Mouse (Mus musculus): ENCODE measurements around the gene Psph.
"Not testable (repeated sequence)": the region's sequence is repeated elsewhere in the genome, so short reads cannot be mapped to it uniquely, and the experiment has no call there.

Psph gene

DNA sequence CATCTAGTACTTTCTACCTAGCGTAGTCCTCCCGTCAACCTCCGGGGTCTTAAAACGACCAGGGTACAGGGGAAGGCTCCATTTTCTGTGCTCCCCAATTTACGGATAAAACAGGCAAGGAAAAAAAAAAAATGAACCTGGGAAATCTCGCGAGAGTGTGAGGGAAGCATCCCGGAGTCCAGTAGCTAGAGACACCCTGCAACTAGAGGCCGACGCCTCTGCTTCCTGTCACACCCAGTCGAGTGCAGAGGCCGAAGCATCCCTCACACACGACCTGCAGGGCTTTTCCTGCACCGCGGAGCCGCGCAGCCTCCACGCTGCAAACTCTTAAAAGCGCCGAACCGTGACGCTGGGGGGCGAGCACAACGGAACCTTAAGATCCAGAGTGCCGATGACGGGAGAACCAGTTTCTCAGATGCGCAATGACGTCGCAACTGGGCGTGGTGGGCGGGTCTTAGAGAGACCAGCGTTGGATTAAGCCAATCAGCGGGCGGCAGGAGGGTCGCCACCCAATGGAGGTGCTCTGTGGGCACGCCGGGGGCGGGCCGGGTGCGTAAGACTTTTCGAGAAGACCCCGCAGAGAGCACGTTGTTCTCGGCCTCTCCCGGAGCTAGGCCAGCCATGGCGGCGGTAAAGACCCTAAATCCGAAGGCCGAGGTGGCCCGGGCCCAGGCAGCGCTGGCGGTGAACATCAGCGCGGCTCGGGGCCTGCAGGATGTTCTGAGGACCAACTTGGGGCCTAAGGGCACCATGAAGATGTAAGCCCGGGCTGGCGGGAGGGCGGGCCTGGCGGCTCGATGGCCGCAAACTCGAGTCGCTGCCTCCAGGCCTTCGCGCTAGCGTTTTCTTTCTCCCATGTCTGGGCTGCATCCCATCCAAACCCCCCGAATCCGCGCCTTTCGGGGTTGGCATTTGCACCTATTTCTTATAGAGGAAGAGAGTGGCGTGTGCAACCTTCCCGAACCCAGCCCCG, at the start of gene Psph:
TSS of gene Psph (minus strand) at position 632 of the 973 bp plus-strand sequence.
- peak; percentile 95 for DNase-seq (ENCODE audit: low read depth, low spot score)

DNA sequence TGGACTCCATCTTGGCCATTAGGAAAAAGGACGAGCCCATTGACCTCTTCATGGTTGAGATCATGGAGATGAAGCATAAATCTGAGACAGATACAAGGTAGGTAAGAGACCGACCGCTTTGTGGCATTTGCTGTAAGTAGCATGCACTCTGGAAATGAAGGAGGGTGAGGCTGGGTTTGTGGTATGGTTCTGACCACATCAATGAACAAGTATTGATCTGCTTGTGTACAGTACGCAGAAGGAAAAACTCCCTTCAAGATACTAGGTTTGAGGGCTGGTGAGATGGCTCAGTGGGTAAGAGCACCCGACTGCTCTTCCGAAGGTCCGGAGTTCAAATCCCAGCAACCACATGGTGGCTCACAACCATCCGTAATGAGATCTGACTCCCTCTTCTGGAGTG, 3.3 kb upstream of the Psph start:
- not testable (repeated sequence) for DNase-seq (ENCODE audit: low read depth, low spot score)

DNA sequence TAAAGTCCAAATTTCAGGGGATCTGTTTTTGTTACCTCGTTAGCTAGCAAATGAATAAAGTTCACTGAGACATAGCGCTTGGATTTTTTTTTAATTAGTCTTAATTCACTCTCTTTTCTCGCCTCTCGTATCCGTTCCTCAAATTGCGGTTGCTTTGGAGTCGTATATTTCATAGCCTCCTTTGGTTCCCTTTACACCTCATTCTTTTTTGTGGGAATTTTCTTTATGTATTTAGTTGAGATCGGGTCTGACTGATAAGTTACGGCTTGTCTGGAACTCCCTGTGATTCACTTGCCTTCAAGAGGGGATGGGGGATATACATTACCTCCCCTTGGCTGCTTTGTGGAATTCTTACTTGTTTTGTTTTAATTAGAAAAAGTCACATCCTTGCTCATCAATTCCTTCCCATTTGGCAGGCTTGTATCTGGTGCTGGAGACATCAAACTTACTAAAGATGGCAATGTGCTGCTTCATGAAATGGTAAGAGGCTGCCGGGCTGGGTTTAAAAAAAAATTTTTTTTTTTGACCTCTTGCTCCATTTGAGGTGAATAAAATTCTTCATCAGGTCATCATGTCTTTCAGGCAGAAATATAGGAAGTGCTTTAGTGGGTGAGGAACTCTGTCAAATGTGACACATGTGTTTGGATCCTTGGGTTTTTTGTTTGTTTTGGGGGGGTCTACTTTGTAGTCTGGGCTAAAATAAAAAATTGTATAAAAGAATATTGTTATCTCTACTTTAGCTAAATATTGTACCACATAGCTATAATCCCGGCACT, 757 bp upstream of the Psph start:
- DNase-seq (ENCODE audit: low read depth, low spot score), result no peak

DNA sequence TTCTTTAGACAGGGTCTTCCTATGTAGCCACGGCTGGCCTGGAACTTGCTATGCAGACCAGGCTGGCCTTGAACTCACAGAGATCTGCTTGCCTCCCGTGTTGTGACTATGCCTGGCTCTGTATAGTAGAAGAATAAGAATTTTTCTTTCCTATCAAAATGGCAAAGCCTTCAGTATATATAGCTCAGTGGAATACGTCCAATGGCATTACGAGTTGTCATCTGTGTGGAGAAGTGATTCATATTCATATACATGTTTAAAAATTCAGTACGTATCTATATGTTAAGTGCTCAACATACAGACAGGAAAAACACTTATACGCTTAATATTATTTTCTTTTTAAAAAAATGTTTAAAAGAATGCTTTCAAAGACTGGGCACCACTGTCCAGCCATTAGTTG, 1.1 kb downstream of the Psph start:
- no peak for DNase-seq (ENCODE audit: low read depth, low spot score)

DNA sequence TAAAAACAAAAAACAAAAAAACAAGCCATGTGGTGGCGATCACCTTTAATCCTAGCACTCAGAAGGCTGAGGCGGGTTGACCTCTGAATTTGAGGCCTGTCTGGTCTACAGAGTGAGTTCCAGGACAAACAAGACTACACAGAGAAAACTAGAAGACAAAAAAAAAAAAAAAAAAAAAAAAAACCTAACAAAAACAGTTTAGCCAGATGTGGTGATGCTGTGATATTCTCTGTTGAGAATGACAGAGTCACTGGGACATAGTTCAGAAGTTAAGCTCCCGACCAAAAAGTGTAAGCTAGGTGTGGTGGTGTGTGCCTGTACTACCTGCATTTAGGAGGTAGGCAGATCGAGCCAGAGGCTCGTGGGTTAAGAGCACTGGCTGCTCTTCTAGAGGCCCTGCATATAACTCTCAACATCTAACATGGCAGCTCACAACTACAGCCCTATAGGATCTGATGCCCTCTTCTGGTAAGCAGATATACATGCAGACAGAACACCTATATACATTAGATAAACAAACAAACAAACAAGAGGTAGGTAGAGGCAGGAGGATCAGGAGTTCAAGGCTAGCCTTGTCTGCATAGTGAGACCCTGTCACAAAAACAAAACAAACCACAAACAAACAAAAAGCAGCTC, 1.9 kb downstream of the Psph start:
- DNase-seq (ENCODE audit: low read depth, low spot score), result no peak

DNA sequence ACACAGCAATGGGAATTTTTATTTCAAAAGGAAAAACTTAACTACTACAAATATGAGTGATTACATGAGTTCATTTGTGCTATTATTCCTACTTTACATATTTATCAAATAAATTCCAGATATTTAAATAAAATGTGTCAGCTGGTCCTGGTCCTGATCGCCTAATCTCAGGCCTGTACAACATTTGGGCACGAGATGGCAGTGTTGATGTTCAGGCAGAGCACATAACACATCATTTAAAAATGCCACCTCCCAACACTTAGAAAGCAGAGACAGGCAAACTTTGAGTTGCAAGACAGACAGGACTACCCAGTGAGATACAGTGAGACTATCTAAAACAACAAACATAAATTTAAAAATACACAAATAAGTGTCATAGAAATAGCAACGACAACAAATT, 5.0 kb downstream of the Psph start:
- DNase-seq (ENCODE audit: low read depth, low spot score), result no peak

DNA sequence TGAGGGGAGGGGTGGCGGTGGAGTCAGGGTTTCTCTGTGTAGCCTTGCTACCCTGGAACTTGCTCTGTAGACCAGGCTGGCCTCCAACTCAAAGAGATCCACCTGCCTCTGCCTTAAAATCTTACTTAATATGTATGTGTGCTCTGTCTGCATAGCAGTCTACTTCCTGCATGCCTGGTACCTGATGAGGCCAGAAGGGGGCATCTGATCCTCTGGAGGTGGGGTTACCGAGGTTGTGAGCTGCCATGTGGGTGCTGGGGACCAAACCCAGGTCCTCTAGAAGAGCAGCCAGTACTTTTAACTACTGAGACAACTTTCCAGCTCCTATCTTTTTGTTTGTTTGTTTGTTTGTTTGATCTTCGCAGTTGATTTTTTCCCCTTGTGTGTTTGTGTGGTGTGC, 7.1 kb downstream of the Psph start:
- DNase-seq (ENCODE audit: low read depth, low spot score), result no peak

DNA sequence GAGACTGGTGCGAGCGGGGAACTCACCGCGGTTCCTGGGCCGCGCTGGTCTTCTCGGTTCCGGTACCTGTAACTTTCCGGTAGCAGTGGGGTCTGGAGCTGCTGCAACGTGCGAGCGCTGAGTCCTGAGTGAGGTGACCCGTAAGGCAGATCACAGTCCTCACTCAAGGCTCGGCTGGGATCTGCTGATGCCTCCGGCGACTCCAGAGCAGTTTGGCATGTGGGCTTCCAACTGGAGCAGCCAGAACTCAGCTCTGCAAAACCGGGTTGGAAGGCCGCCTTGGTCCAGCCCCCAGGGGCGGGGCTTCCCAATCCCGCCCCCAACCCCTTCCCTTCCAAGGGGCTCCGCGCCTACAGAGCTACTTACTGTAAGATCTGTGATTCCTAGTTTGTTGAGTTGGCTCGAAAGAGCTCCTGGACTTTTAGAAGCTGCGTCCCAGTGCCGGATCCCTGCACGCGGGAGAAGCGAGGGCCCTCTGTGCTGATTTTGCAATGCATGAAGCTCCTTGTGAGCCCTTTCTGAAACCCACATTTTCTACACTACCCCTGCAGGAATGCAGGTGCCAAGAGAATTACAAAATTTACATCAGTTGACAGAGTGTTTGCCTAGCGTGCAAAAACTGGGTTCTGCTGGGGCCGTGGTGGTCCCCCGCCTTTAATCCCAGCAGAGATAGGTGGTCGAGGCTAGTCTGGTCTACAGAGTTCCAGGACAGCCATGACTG, 8.1 kb downstream of the Psph start:
- DNase-seq (ENCODE audit: low read depth, low spot score), result peak; percentile 26

DNA sequence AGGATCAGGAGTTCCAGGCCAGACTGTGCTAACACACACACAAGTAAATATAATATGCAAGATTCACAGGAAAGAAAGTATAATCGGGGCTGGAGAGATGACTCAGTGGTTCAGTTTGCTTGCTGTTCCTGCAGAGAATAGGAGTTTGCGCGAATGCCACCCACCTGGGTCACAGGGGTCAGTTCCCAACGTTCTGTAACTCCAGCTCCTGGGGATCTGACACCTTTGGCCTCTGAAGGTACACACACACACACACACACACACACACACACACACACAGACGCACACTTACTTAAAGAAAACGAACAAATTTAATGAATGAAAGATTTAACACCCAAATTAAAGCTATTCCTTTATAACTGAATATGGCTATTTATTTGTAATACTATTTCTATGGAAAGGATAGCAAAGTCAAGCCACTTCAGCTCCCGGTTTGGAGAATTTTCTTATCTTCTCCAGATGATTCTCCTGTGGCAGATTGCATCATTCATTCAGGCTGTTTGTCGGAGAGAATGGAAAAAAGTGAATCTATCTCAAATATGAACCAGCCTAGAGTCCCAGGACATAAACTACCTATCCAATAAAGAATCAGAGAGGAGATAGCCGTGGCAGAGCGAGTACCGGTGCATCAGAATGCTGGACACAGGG, 8.8 kb downstream of the Psph start:
- no peak for DNase-seq (ENCODE audit: low read depth, low spot score)

DNA sequence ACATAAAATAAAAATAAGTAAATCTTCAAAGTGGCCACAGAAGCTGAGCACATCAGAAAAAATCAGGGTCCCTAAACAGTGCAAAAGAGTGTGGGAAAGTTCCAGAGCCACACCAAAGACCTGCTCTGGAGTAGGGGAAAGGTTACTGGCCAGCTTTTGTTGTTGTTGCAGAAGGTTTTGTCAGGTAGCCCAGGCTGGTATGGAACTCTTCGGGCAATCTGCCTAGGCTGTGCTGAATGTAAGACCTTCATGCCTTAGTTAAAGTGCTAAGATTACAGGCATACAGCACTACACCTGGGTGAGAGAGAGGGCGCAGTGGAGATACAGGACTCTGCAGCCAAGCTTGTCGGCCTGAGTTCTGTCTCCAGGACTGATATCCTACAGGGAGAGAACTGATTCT, 12.6 kb downstream of the Psph start:
- no peak for DNase-seq (ENCODE audit: low read depth, low spot score)

DNA sequence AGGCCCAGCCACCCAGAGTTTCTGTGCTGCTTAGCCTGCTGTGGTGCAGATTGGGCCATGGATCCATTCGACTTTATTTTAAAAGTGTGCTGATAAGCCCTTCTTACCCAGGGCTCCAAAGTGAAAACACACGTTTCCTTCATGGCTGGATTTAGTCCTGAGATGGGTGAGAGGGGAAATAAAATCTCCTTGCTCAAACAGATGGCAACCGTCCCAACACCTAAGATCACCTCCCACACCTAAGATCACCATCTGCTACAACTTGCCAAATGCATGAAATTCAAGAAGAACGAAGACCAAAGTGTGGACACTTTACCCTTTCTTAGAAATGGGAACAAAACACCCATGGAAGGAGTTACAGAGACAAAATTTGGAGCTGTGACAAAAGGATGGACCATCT, 13.9 kb downstream of the Psph start:
- DNase-seq (ENCODE audit: low read depth, low spot score), result not testable (repeated sequence)

DNA sequence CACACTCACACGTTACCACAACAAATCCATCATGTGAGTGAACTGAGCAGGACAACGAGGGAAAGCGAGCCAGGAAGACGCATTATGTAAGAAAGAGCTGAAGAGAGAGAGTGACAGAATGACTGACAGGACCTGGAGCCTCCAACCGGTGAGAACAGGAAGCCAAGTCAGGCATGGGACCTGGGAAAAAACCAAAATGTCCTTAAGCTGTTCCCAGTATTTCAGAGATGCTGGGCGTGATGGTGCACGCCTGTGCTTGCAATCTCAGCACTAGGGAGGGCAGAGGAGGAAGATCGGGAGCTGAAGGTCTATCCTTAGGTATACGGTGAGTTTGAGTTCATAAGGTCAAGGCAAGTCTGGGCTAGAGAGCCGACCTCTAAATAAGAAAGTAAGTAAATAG, 14.8 kb downstream of the Psph start:
- no peak for DNase-seq (ENCODE audit: low read depth, low spot score)

DNA sequence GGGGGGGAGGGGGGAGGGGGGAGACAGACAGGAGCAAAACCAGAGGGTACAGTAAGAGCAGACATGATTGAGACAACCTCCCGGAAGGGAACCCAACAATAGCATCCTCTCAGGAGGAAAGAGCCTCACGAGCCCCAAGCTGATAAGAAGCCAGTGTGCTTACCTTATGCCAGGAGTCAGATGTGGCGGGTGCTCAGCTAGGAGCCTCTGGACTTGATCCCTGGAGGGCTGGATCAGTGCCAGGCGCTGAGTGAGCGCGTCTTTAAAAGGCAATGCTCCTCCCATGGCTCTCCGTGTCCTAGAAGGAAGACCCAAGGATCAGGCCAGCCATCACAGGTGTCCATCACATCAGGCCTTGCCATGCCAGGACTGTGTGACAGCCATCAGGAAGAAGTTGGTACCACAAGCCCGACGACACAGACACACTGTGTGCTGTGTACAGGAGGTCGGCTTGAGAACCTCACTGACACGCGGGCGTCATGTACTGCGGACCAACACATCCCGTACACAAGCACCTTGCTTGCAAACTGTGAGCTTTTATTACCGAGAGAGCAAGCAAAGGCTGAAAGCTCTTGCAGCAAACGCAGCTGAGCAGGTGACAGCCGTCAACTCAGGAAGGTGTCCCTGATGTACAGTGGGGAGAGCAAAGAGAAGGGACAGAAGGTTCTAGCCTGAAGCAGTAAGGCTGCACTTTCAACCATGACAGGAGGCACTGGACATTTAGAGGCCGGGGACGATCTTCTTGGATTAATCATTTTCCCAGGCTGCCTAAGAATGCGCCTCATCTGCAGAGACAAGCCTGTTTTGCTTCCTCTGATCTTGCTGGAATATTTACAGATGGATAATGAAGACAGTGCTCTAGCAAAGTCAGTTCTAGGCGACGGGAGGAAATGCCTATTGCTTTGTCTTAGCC, 16.6 kb downstream of the Psph start:
- DNase-seq (ENCODE audit: low read depth, low spot score), result no peak

DNA sequence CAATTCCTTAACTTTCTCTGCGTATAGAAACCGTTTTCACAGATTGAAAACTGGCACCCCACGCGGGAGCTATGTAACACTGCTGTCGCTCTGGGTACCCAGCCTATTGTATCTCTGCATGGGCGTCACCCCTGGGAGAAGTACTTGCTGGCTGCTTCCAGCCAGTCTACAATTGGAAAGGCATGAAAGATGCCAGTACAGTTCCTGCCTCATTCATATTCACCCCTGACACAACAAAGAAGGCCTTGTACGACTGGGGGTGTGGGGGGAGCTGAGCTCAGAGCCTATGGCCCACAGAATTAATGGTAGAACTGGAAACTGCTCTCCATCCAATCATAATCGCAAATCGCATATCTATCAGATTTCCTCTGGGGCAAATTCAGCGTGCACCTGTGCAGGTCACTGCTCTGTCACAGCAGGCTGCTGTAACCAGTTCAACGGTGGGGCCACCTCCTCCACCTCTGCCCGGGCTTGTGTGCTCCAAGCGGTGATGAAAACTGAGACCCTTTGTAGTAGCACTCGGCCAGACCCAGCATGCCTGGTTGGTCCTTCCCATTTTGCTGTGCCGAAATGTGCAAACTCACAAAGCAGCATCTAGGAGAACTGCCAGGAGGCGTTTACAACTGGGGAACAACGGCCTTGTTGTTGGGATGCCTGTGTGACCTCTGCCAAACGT, 25.2 kb downstream of the Psph start:
- no peak for DNase-seq (ENCODE audit: low read depth, low spot score)

DNA sequence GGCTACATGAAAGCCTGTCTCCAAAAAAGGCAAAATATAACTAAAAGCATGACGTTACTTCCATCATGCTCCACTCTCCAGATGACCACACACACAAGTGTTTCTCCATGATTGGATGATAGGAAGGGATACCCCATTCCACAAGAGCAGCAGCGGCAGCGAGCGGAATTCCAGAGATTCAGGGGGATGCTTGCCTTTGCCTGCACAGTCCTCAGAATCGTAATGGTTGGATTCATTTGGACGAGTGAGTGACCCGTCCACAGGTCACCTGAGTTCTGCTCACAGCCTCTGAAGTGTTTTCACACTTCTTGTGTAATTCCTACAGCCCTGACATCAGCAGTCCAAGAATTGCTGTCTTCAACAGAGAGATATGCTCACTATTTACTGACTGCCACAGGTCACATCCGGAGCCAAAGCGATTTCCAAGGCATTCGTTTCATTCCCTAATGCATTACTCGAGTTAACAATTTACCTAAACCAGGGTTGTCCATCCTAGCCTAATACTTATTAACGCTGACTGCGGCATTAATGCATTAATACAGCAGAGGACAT, 27.2 kb downstream of the Psph start:
- DNase-seq (ENCODE audit: low read depth, low spot score), result no peak

DNA sequence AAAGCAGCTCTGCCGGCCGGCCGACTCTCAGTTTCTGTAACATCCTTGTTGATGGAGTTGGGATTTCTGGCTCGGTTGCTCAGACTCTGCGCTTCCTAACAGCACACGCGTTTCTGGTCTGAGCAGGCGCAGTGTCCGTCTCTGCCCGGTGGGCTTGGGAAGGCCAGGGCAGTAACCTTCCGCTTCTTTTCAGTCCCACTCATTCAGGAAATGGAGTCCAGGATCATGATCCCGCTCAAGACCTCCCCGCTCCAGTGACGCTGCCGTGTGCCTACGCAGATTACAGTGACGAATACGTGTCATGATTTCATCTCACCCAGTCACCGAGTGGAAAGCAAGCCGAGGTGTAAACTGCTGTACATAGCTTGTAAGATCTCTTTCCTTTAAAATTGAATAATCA, 30.4 kb downstream of the Psph start:
- DNase-seq (ENCODE audit: low read depth, low spot score), result no peak

DNA sequence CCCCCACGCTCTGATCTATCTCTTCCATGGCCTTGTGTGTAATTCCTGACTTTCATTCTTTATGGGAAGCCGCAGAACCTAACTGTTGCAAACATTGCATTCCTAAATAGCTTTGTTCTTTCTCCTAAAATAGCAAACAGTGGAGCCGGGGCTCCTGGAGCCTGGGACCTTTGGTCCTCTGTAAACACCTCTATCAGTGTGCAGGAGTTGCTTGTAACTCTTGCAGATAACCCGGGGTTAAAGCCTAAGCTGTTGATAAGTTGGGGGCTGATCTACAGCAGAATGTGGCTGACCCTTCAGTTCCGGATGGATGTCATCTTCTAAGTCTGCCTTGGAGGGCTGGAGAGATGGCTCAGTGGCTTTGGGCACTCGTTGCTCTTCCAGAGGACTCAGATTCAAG, 43.2 kb downstream of the Psph start:
- no peak for DNase-seq (ENCODE audit: low read depth, low spot score)

DNA sequence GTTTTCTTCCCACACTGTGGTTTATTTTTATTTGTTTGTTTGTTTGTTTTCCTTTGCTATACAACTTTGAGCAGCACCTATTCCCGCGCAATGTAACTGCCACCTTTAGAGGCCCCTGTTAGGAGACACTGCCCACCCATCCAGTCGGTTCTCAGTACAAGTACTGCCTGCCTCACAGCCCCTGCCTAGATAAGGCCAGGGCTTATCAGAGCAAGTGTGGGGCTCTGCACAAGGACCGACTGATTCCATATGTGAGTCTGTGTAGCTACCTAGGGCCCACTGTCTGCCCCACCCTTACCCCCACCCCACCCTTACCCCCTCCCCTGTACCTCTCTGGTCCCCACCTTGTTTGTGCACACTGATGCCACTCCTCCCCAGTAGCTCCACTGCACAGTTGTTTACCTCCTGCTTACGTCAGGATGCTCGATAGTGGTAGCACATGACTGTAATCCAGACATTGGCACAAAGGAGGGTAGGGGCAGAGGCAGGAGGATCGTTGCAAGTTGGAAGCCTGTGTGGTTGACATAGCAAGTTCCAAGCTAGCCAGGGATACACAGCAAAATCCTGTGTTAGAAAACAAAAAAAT, 44.3 kb downstream of the Psph start:
- no peak for DNase-seq (ENCODE audit: low read depth, low spot score)

DNA sequence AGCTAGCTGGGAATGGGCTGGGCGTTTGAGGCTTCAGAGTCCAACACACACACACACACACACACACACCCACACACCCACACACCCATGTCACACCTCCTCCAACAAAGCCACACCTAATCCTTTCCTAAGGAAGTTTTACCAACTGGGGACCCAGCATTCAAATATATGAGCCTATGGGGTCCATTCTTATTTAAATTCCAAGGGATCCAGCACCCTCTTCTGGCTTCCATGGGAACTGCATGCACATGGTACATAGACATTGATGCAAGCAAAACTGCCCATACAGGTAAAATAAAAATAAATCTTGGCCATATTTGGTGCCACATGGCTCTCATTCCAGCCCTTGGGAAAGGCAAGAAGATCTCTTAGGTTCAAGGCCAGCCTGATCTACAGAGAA, 46.3 kb downstream of the Psph start:
- DNase-seq (ENCODE audit: low read depth, low spot score), result no peak
